Mouse (Mus musculus) layer of hippocampus, adult 6 months (tissue): ENCODE results near the gene Ube2b. TPM values are rescaled to one million over a fixed set of nuclear protein-coding genes. Genes with fewer than 3 reads are reported as not detected.

ENCODE experiments used
- long read RNA-seq, 2 experiments: library from polyadenylated mRNA; unstranded; transcript quantifications; one replicate each; pipeline ENCODE4 v2.0.0; 2019 to 2020
- polyA plus RNA-seq: library from polyadenylated mRNA; unstranded; fragments of <200 nt; fragmentation: Nextera tagmentation; gene quantifications from 2 replicates; pipeline ENCODE4 v1.2.3, GENCODE M21; 2021

The Ube2b gene
- polyA plus RNA-seq = 103 and 104 TPM in 2 replicates
- long read RNA-seq, experiment 1, transcript Ube2b-202 (7 exons, 585 nt) = minor isoform, 40 of 110 reads
- long read RNA-seq, experiment 1, transcript Ube2b-201 (6 exons, 1,792 nt) = major isoform, 53 of 110 reads
- long read RNA-seq, experiment 1, partial matches to known transcripts = 9 of 110 reads
- long read RNA-seq, experiment 1, other reads (novel, unspliced or antisense) = 8 of 110 reads
- long read RNA-seq, experiment 2, transcript Ube2b-202 (7 exons, 585 nt) = minor isoform, 81 of 695 reads
- long read RNA-seq, experiment 2, transcript Ube2b-203 (2 exons, 516 nt) = minor isoform, 14 of 695 reads
- long read RNA-seq, experiment 2, transcript Ube2b-201 (6 exons, 1,792 nt) = major isoform, 526 of 695 reads
- long read RNA-seq, experiment 2, partial matches to known transcripts = 28 of 695 reads
- long read RNA-seq, experiment 2, other reads (novel, unspliced or antisense) = 42 of 695 reads

GRCm38 (mm10) chr11:52000290-52000962 lies at the start of gene Ube2b:
Gene Ube2b (minus strand): TSS chr11:52000762.

GRCm38 (mm10) chr11:52003772-52004528 lies 3.4 kb upstream of the Ube2b start, which contains the start of gene Cdkl3:
Gene Cdkl3 (plus strand): TSS chr11:52004221.

GRCm38 (mm10) chr11:51967443-51968401 lies 32.8 kb downstream of the Ube2b start, which contains the start of gene Cdkn2aipnl:
Gene Cdkn2aipnl (plus strand): TSS chr11:51967661.

Other genes starting within 250 kb of the Ube2b start
- gene Sec24a, start 237.1 kb downstream of the Ube2b start, polyA plus RNA-seq = 9.4 and 13.2 TPM in 2 replicates
- 206 and 240 TPM in 2 replicates for gene Sar1b, start 237.1 kb downstream of the Ube2b start, polyA plus RNA-seq
- 4.9 and 5.8 TPM in 2 replicates for gene Jade2, start 143.1 kb downstream of the Ube2b start, polyA plus RNA-seq
- gene Cdkn2aipnl, start 33.1 kb downstream of the Ube2b start, polyA plus RNA-seq = 28.8 and 31.6 TPM in 2 replicates
- 10.1 and 13.2 TPM in 2 replicates for gene Cdkl3, start 3.5 kb upstream of the Ube2b start, polyA plus RNA-seq
- gene Ppp2ca, start 97.9 kb upstream of the Ube2b start, polyA plus RNA-seq = 15.3 and 16.1 TPM in 2 replicates
- gene Olfr1373, start 144.8 kb upstream of the Ube2b start, polyA plus RNA-seq = not detected in 2 replicates
- not detected in 2 replicates for gene Olfr1371, start 213.2 kb upstream of the Ube2b start, polyA plus RNA-seq
- 817 and 910 TPM in 2 replicates for gene Skp1a, start 231.2 kb upstream of the Ube2b start, polyA plus RNA-seq